ENCODE assay signal across 23 mouse cellular contexts in the genomic region with DNA sequence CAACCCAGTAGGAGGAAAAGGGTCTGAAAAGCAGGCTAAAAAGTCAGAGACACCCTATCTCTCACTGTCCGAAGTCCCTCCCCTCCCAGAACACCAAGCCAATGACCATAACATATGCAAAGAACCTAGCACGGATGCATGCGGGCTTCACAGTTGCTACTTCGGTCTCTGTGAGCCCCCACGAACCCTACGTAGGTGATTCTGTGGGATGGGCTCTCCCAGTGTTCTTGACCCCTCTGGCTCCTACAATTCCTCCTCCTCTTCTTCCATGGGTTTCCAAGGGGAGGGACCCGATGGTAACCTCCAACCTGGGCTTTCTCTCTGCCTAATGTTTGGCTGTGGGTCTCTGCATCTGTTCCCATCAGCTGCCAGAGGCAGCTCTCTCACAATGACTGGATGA.
"Had no signal": no experiment of that assay in that cellular context is flagged by ENCODE, and none has a peak within 500 bp of the region (broad histone marks: within the 10 kb centered on the region; RNA-seq: fewer than 3 reads in every experiment).

No protein-coding gene starts in this region.

- H3K4me3 ChIP-seq: heart, embryonic 13.5 days; heart, embryonic 15.5 days; hindbrain, embryonic 13.5 days; hindbrain, embryonic 15.5 days; intestine, embryonic 15.5 days; layer of hippocampus, adult 2 months; left cerebral cortex, adult 2 months; limb, embryonic 13.5 days; limb, embryonic 15.5 days; liver, embryonic 13.5 days had no signal

- DNase-seq: forebrain, postnatal 0 days; gastrocnemius, postnatal 14 days; gastrocnemius, postnatal 36 days; heart, adult 18-20 months; heart, postnatal 14 days; kidney, adult 11 months; kidney, adult 2 months; kidney, adult 9 months; kidney, postnatal 10 days; kidney, postnatal 25 days; kidney, postnatal 4 days; liver, embryonic 13.5 days had no signal

- H3K27me3 ChIP-seq: hindbrain, embryonic 15.5 days; intestine, embryonic 15.5 days; limb, embryonic 15.5 days had no signal

- H3K9ac ChIP-seq: forebrain, postnatal 0 days; heart, embryonic 13.5 days; heart, embryonic 15.5 days; hindbrain, embryonic 13.5 days; hindbrain, embryonic 15.5 days; intestine, embryonic 15.5 days; limb, embryonic 13.5 days; limb, embryonic 15.5 days; liver, embryonic 13.5 days had no signal

- H3K27ac ChIP-seq: heart, embryonic 13.5 days; heart, embryonic 15.5 days; hindbrain, embryonic 13.5 days; hindbrain, embryonic 15.5 days; hindbrain, postnatal 0 days; intestine, embryonic 15.5 days; layer of hippocampus, adult 2 months; left cerebral cortex, adult 2 months; limb, embryonic 13.5 days; limb, embryonic 15.5 days; liver, embryonic 13.5 days had no signal

- ATAC-seq: forebrain, postnatal 0 days; hindbrain, postnatal 0 days; intestine, embryonic 15.5 days had no signal

- H3K36me3 ChIP-seq: heart, embryonic 13.5 days; heart, embryonic 15.5 days; hindbrain, embryonic 13.5 days; hindbrain, embryonic 15.5 days; intestine, embryonic 15.5 days; limb, embryonic 13.5 days; limb, embryonic 15.5 days; liver, embryonic 13.5 days had no signal

- H3K4me2 ChIP-seq: heart, embryonic 11.5 days; heart, embryonic 13.5 days; heart, embryonic 15.5 days; hindbrain, embryonic 13.5 days; hindbrain, embryonic 15.5 days; intestine, embryonic 15.5 days; limb, embryonic 13.5 days; limb, embryonic 15.5 days; liver, embryonic 13.5 days had no signal

- H3K9me3 ChIP-seq: heart, embryonic 13.5 days; heart, embryonic 15.5 days; hindbrain, embryonic 13.5 days; hindbrain, embryonic 15.5 days; intestine, embryonic 15.5 days; limb, embryonic 13.5 days; limb, embryonic 15.5 days; liver, embryonic 13.5 days had no signal

- H3K4me1 ChIP-seq: intestine, embryonic 15.5 days had no signal
